Mouse (Mus musculus): ENCODE data around the gene Capzb. TPM values are rescaled to one million over a fixed set of nuclear protein-coding genes. Genes with fewer than 3 reads are reported as not detected.

The Capzb gene
- total and polyA plus RNA-seq, 3 experiments, result 103 to 354 TPM; not detected in 1

DNA sequence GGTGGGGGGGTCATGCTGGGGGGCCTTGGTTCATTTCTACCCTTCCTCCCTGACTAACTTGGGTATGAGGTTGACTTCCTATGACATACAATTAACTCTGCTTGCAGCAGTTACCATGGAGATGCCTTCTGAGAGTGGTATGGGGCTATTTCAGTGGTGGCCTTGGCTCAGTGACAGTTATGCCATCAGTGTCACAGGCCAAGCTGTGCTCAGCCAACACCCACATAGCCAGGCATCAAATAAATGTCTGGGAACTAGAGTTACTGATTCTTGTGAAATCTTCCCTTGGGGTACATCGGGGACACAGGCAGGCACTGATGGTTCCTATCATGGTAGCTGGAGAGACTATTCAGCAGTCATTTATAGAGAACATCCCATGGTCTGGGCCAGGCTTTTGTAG lies 75.5 kb downstream of the Capzb start:
- H3K4me3 ChIP-seq (ENCODE audit: control insufficient read depth in 1 of 2, insufficient read depth in 1 of 2, low read depth in 2 of 2, low read length in 2 of 2), result no peak overlapping the region
- no peak overlapping the region for H3K27ac ChIP-seq (ENCODE audit: control insufficient read depth, low read depth, low read length)
- no peak overlapping the region for H3K9ac ChIP-seq (ENCODE audit: control insufficient read depth, low read depth, low read length, poor library complexity, severe bottlenecking)
- TF ChIP-seq RCOR1 (IDR thresholded peaks at IDR 0.05; ENCODE audit: low read depth, low read length), result no peak
- TF ChIP-seq TBP (IDR thresholded peaks at IDR 0.05; ENCODE audit: low read depth, low read length), result no peak
- no peak for TF ChIP-seq ZC3H11A (IDR thresholded peaks at IDR 0.05; ENCODE audit: low read depth, low read length)
- no peak for TF ChIP-seq SIN3A (IDR thresholded peaks at IDR 0.05; ENCODE audit: low read length)
- TF ChIP-seq ETS1 (IDR thresholded peaks at IDR 0.05; ENCODE audit: low read depth, low read length), result no peak
- TF ChIP-seq USF2 (IDR thresholded peaks at IDR 0.05; ENCODE audit: borderline replicate concordance in 1 of 2, insufficient read depth in 1 of 2, low read depth in 1 of 2, low read length in 2 of 2), result no peak
- TF ChIP-seq CTCF (IDR thresholded peaks at IDR 0.05 in 2 of 3, conservative IDR thresholded peaks at IDR 0.05 in 1 of 3; ENCODE audit: control insufficient read depth in 1 of 3, insufficient read depth in 1 of 3, low read depth in 2 of 3, low read length in 3 of 3, poor library complexity in 1 of 3, severe bottlenecking in 1 of 3), result no peak
- TF ChIP-seq BHLHE40 (IDR thresholded peaks at IDR 0.05; ENCODE audit: borderline replicate concordance, low read depth, low read length), result no peak
- TF ChIP-seq MYB (IDR thresholded peaks at IDR 0.05; ENCODE audit: low read depth, low read length), result no peak
- no peak for TF ChIP-seq ZKSCAN1 (IDR thresholded peaks at IDR 0.05; ENCODE audit: low read depth, low read length)
- TF ChIP-seq MEF2A (IDR thresholded peaks at IDR 0.05; ENCODE audit: extremely low read depth, insufficient replicate concordance, low read depth, low read length, poor library complexity, severe bottlenecking), result no peak
- DNase-seq (ENCODE audit: low read depth, low spot score), result no peak
- no peaks in the 10 kb centered on the region for H3K4me1 ChIP-seq (ENCODE audit: control insufficient read depth in 1 of 2, insufficient read depth in 2 of 2, low read length in 2 of 2)
- H3K36me3 ChIP-seq (ENCODE audit: control insufficient read depth in 1 of 2, insufficient read depth in 2 of 2, low read length in 2 of 2), result peaks cover 0 to 7% of the 10 kb centered on the region in 2 experiments; a peak in 2 of 4 replicates
- no peaks in the 10 kb centered on the region for H3K27me3 ChIP-seq (ENCODE audit: control insufficient read depth in 1 of 2, insufficient read depth in 2 of 2, low read length in 2 of 2)
- H3K79me2 ChIP-seq (ENCODE audit: control insufficient read depth, insufficient read depth, low read length, poor library complexity), result no peaks in the 10 kb centered on the region
- H3K9me3 ChIP-seq (replicated peaks; ENCODE audit: insufficient read depth, low read length), result no peaks in the 10 kb centered on the region

DNA sequence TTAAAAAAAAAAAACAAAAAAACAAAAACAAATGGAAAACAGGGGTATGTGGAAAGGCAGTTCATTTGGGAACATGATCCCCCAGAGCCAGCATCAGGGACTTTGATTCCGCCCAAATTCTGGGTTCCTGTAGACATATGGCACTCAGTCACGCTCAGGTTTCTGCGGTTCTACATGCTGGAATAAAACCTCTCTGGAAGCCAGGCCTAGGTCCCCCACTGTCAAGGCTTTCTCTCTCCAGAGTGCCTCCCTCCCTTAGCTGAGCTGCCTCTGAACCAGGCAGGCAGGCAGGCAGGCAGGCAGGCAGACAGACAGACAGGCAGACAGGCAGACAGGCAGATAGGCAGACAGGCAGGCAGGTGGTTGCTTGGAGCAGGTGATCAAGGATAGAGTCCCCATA lies 77.5 kb downstream of the Capzb start:
- no peak for DNase-seq (ENCODE audit: low read depth, low spot score)
- H3K36me3 ChIP-seq (ENCODE audit: control insufficient read depth in 1 of 2, insufficient read depth in 2 of 2, low read length in 2 of 2), result peaks cover 0 to 3% of the 10 kb centered on the region in 2 experiments; a peak in 2 of 4 replicates
- H3K4me3 ChIP-seq (ENCODE audit: control insufficient read depth in 1 of 2, insufficient read depth in 1 of 2, low read depth in 2 of 2, low read length in 2 of 2), result no peak overlapping the region

DNA sequence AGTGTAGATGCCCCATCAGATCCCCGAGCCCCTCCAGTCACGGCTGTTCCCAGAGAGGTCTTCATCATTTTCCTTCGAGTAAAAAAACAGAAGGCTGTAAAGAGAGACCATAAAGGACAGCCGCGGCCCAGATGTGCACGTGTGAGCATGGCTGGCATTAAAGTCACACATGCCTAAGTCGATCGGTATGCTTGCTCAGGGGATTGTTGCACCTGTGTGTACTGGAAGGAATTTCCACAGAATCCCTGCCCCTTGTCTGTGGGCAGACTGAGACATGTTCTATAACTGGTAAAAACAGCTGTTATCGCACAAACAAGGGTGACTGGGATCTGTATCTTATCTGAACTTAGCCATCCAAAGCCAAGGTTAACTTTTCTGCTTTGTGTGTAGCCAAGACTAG lies 78.9 kb downstream of the Capzb start:
- no peak for DNase-seq (ENCODE audit: low read depth, low spot score)
- Histone ChIP-seq H3K79me2 (ENCODE audit: control insufficient read depth, insufficient read depth, low read length, poor library complexity) (no peaks in the 10 kb centered on the region), H3K4me3 (ENCODE audit: control insufficient read depth in 1 of 2, insufficient read depth in 1 of 2, low read depth in 2 of 2, low read length in 2 of 2) (no peak overlapping the region), H3K27ac (ENCODE audit: control insufficient read depth, low read depth, low read length) (no peak overlapping the region), H3K36me3 (ENCODE audit: control insufficient read depth in 1 of 2, insufficient read depth in 2 of 2, low read length in 2 of 2) (peaks cover 0 to 5% of the 10 kb centered on the region in 2 experiments; a peak in 2 of 4 replicates), H3K9ac (ENCODE audit: control insufficient read depth, low read depth, low read length, poor library complexity, severe bottlenecking) (no peak overlapping the region), H3K4me1 (ENCODE audit: control insufficient read depth in 1 of 2, insufficient read depth in 2 of 2, low read length in 2 of 2) (no peaks in the 10 kb centered on the region), H3K27me3 (ENCODE audit: control insufficient read depth in 1 of 2, insufficient read depth in 2 of 2, low read length in 2 of 2) (no peaks in the 10 kb centered on the region), H3K9me3 (replicated peaks; ENCODE audit: insufficient read depth, low read length) (no peaks in the 10 kb centered on the region)
- TF ChIP-seq BHLHE40 (IDR thresholded peaks at IDR 0.05; ENCODE audit: borderline replicate concordance, low read depth, low read length), result no peak
- no peak for TF ChIP-seq ZNF384 (IDR thresholded peaks at IDR 0.05; ENCODE audit: low read depth, low read length)
- TF ChIP-seq ZC3H11A (IDR thresholded peaks at IDR 0.05; ENCODE audit: low read depth, low read length), result no peak
- TF ChIP-seq RAD21 (IDR thresholded peaks at IDR 0.05; ENCODE audit: low read depth, low read length), result no peak

More for the DNA sequence above, 77.5 kb downstream of the Capzb start:
- TF ChIP-seq MAFK (IDR thresholded peaks at IDR 0.05; ENCODE audit: borderline replicate concordance, low read depth, low read length), result no peak
- TF ChIP-seq USF1 (IDR thresholded peaks at IDR 0.05; ENCODE audit: low read depth, low read length), result no peak
- TF ChIP-seq CTCF (IDR thresholded peaks at IDR 0.05 in 2 of 3, conservative IDR thresholded peaks at IDR 0.05 in 1 of 3; ENCODE audit: control insufficient read depth in 1 of 3, insufficient read depth in 1 of 3, low read depth in 2 of 3, low read length in 3 of 3, poor library complexity in 1 of 3, severe bottlenecking in 1 of 3), result no peak
- no peak for TF ChIP-seq EP300 (IDR thresholded peaks at IDR 0.05; ENCODE audit: low read depth in 1 of 2, low read length in 2 of 2)
- no peak for TF ChIP-seq BHLHE40 (IDR thresholded peaks at IDR 0.05; ENCODE audit: borderline replicate concordance, low read depth, low read length)
- Histone ChIP-seq H3K9me3 (replicated peaks; ENCODE audit: insufficient read depth, low read length) (no peaks in the 10 kb centered on the region), H3K9ac (ENCODE audit: control insufficient read depth, low read depth, low read length, poor library complexity, severe bottlenecking) (no peak overlapping the region), H3K27ac (ENCODE audit: control insufficient read depth, low read depth, low read length) (no peak overlapping the region), H3K79me2 (ENCODE audit: control insufficient read depth, insufficient read depth, low read length, poor library complexity) (no peaks in the 10 kb centered on the region), H3K4me1 (ENCODE audit: control insufficient read depth in 1 of 2, insufficient read depth in 2 of 2, low read length in 2 of 2) (no peaks in the 10 kb centered on the region), H3K27me3 (ENCODE audit: control insufficient read depth in 1 of 2, insufficient read depth in 2 of 2, low read length in 2 of 2) (no peaks in the 10 kb centered on the region)
